Mouse (Mus musculus) limb, embryonic 10.5 days (tissue): ENCODE results near the gene Aif1. TPM values are rescaled to one million over a fixed set of nuclear protein-coding genes. Genes with fewer than 3 reads are reported as not detected.
A peak's percentile ranks its signal among the peaks of the same experiment; 100 is the strongest.

Source experiments
- DNase-seq: peaks from one replicate; pipeline ENCODE4 v3.0.0-alpha.2; 2017; ENCODE audit warnings: low spot score
- H3K27ac ChIP-seq: fragments of 300-500 bp; sonication (generic); 2 replicates; pipeline ENCODE4 v1.5.1; 2016; ENCODE audit warnings: mild to moderate bottlenecking
- H3K27me3 ChIP-seq: fragments of 300-500 bp; sonication (generic); 2 replicates; pipeline ENCODE4 v1.6.1; 2016; ENCODE audit warnings: low read depth, mild to moderate bottlenecking; ENCODE audit not compliant: poor library complexity, severe bottlenecking
- H3K36me3 ChIP-seq: fragments of 300-500 bp; sonication (generic); 2 replicates; pipeline ENCODE4 v1.6.1; 2016; ENCODE audit warnings: mild to moderate bottlenecking, moderate library complexity
- H3K4me1 ChIP-seq: fragments of 300-500 bp; sonication (generic); 2 replicates; pipeline ENCODE4 v1.6.1; 2016
- H3K4me3 ChIP-seq: fragments of 300-500 bp; sonication (generic); 2 replicates; pipeline ENCODE4 v1.5.1; 2016; ENCODE audit warnings: mild to moderate bottlenecking, moderate library complexity
- H3K9me3 ChIP-seq: fragments of 300-500 bp; sonication (generic); replicated peaks from 2 replicates; pipeline ENCODE4 v1.6.1; 2016; ENCODE audit warnings: mild to moderate bottlenecking
- WGBS: fragments of 180-500 bp; shearing (Covaris S2); methylation state at CpG from one replicate; pipeline ENCODE4 v1.1.7; 2016; 5-methylcytosine and 5-hydroxymethylcytosine counted together
- polyA plus RNA-seq: library from polyadenylated mRNA; unstranded; fragments of >200 nt; fragmentation: Nextera tagmentation; extraction: Ambion mirVana; gene quantifications from 2 replicates; pipeline ENCODE4 v1.2.1, GENCODE M21; 2016

Gene Aif1
- 1.5 and 1.8 TPM in 2 replicates for polyA plus RNA-seq

DNA sequence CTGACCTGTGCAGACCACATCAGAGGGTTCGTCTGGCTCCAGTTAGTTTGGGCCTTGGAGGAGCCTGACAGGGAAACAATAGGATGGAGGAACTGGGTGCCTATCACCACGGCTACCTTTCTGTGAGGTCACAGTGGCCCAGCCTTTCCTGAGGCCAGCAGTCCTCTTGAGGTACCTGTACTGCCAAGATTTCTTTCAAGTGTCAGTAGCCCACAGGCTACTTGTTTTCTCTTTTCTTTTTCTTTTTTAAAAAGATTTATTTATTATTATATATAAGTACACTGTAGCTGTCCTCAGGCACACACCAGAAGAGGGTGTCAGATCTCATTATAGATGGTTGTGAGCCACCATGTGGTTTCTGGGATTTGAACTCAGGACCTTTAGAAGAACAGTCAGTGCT is at the start of gene Aif1:
Gene Aif1, minus strand, starts transcription at position 101 of the 400 bp plus-strand sequence.
- Histone ChIP-seq H3K9me3 (no peaks in the 10 kb centered on the region), H3K36me3 (no peaks in the 10 kb centered on the region), H3K4me1 (peaks cover 11% of the 10 kb centered on the region), H3K27me3 (no peaks in the 10 kb centered on the region), H3K4me3 (no peak within 1 kb of the TSS), H3K27ac (no peak within 1 kb of the TSS)
- WGBS, result 75% methylated on average over 2 of the region's 2 CpGs
- no peak for DNase-seq

GRCm38 (mm10) chr17:35225456-35225855 is 49.6 kb upstream of the Aif1 start:
- WGBS, result 97% methylated on average over 5 of the region's 5 CpGs
- DNase-seq, result no peak
- no peaks in the 10 kb centered on the region for H3K27me3 ChIP-seq
- 0 out of 2 replicates have a peak, but pooled peaks cover 2% of the 10 kb centered on the region for H3K4me1 ChIP-seq
- no peak overlapping the region for H3K4me3 ChIP-seq
- no peak overlapping the region for H3K27ac ChIP-seq
- no peaks in the 10 kb centered on the region for H3K9me3 ChIP-seq
- H3K36me3 ChIP-seq, result peaks cover 88% of the 10 kb centered on the region

DNA sequence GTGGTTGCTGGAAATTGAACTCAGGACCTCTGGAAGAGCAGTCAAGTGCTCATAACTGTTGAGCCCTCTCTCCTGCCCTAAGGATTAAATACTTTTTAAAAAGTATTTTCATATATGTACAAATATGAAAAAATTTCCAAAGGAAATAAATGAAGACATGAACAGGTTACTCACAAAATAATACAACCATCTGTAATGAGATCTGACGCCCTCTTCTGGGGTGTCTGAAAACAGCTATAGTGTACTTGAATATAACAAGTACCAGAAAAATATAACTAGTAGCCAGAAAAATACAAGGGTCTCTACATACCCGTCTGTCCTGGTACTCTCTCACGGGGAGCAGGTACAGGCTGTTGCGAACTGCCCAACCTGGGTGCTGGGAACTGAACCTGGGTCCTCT is 48.8 kb upstream of the Aif1 start:
- no peak overlapping the region for H3K27ac ChIP-seq
- no peak overlapping the region for H3K4me3 ChIP-seq
- H3K36me3 ChIP-seq, result peaks cover 88% of the 10 kb centered on the region
- 0 out of 2 replicates have a peak, but pooled peaks cover 5% of the 10 kb centered on the region for H3K4me1 ChIP-seq
- 97% methylated on average over 4 of the region's 4 CpGs for WGBS
- no peak for DNase-seq
- no peaks in the 10 kb centered on the region for H3K9me3 ChIP-seq
- no peaks in the 10 kb centered on the region for H3K27me3 ChIP-seq

- H3K4me3 ChIP-seq, result no peak overlapping the region
- peaks cover 74% of the 10 kb centered on the region for H3K36me3 ChIP-seq
- WGBS, result 83% methylated on average over 6 of the region's 6 CpGs
- H3K4me1 ChIP-seq, result peaks cover 12% of the 10 kb centered on the region; the same call in 1 of the 2 replicates
- DNase-seq, result no peak
- no peaks in the 10 kb centered on the region for H3K27me3 ChIP-seq
- no peak overlapping the region for H3K27ac ChIP-seq
- no peaks in the 10 kb centered on the region for H3K9me3 ChIP-seq
Observed at GRCm38 (mm10) chr17:35222299-35222698, 46.4 kb upstream of the Aif1 start.

DNA sequence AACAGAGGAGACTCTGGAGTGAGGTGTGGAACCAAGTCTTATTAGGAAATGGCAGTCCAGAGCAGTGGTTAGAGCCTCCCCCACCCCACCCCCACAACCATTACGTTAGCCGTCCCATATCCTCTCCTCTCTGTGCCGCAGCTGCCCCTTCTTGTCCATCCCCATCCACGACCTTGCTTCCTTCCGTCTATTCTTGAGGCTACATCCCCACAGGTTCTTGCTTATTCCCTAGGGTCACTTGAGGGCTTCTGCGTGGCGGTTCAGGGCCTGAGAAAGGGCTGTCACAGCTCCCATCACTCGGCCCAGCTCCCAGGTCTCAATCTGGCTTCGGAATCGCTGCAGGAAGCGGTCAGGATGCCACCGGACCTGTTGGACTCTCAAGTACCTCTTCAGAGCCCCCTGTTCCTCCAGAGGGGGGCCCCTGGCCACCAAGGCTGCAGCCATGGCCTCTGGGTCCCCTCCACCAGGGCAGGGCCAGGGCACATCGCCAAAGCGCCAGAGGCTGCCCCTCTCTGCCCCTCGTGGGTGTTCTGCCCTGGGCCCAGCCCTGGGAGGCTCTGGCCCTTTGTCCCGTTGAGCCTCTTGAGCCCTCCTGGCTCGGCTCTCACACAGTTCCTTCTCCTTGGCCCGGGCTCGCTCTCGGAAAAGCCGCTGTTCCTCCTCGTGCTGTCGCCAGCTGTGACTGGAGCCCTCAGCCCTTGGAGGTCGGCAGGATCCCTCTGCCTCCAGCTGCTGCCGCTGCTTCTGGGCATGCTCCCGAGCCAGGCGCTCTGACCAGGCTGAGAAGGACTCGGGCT is 44.5 kb upstream of the Aif1 start, which contains the start of gene Gm16181:
Gene Gm16181, plus strand, starts transcription at position 679 of the 797 bp plus-strand sequence.
- H3K4me1 ChIP-seq, result peaks cover 12% of the 10 kb centered on the region; the same call in 1 of the 2 replicates
- 85% methylated on average over 28 of the region's 28 CpGs for WGBS
- H3K27ac ChIP-seq, result 0 out of 2 replicates have a peak within 1 kb of the TSS, but pooled peaks have one; percentile 12
- DNase-seq, result no peak
- H3K27me3 ChIP-seq, result no peaks in the 10 kb centered on the region
- H3K36me3 ChIP-seq, result peaks cover 54% of the 10 kb centered on the region
- no peak within 1 kb of the TSS for H3K4me3 ChIP-seq
- H3K9me3 ChIP-seq, result no peaks in the 10 kb centered on the region

- Histone ChIP-seq H3K27me3 (no peaks in the 10 kb centered on the region), H3K27ac (no peak overlapping the region), H3K4me3 (no peak overlapping the region), H3K4me1 (peaks cover 13% of the 10 kb centered on the region; the same call in 1 of the 2 replicates), H3K36me3 (peaks cover 47% of the 10 kb centered on the region), H3K9me3 (no peaks in the 10 kb centered on the region)
- no peak for DNase-seq
- 86% methylated on average over 6 of the region's 6 CpGs for WGBS
Observed at GRCm38 (mm10) chr17:35219601-35220041, 43.8 kb upstream of the Aif1 start.

DNA sequence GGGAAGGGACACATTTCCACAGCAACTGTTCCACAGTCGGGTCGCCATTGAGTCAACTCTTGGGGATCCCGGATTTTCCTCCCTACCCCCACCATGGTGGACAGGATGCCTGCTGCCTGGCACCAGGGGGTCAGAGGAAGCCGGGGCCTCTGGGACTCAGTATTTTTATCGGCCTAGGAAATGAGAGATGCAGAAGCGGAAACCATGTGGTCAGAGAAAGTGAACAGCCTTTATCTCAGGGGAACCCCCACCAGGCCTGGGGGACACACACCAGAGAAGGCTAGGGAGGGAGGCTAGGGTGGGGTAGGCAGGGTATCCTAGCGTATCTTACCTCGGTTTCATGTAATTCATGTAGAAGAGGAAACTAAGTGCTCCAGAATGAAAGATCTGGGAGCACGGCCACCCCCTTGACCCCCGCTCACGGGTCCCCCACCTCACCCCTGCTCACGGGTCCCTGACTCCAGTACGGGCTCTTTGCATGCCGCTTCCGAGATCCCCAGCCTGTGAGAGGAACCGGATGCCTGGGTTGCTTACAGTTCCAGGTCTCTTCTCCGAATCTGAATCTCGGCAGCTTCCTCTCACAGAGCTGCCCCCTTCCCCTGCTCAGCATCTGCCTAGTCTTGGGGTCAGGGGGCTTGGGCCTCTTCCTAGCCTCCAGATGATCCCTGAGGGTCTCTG is 42.8 kb upstream of the Aif1 start:
- WGBS, result 90% methylated on average over 18 of the region's 18 CpGs
- Histone ChIP-seq H3K36me3 (peaks cover 40% of the 10 kb centered on the region), H3K4me1 (peaks cover 18% of the 10 kb centered on the region; the same call in 1 of the 2 replicates), H3K27me3 (no peaks in the 10 kb centered on the region), H3K9me3 (no peaks in the 10 kb centered on the region), H3K4me3 (no peak overlapping the region), H3K27ac (no peak overlapping the region; the same call in 1 of the 2 replicates)
- no peak for DNase-seq

- H3K36me3 ChIP-seq, result no peaks in the 10 kb centered on the region
- 93% methylated on average over 5 of the region's 5 CpGs for WGBS
- H3K4me1 ChIP-seq, result peaks cover 6% of the 10 kb centered on the region; the same call in 1 of the 2 replicates
- H3K27ac ChIP-seq, result no peak overlapping the region
- no peak overlapping the region for H3K4me3 ChIP-seq
- DNase-seq, result no peak
- no peaks in the 10 kb centered on the region for H3K9me3 ChIP-seq
- no peaks in the 10 kb centered on the region for H3K27me3 ChIP-seq
Observed at GRCm38 (mm10) chr17:35213071-35213470, 37.2 kb upstream of the Aif1 start.

DNA sequence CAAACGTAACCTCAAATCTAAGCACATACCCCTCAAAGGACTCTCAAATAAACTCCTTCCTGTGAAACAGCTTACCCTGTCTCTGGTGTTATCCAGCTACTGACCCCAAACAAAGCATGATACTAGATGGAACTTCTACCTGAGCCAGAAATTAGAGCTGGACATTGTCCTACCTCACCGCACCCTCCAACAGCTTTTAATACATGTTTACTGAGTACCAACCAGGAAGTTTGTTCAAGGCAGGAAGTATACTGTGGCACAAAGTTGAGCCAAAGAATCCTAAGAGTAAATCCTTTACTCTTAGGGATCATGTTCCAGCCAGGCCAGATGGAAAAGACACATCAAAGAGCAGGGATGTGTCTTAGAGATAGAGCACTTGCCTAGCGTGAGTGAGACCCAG is 34.7 kb upstream of the Aif1 start:
- H3K4me3 ChIP-seq, result no peak overlapping the region
- no peak for DNase-seq
- H3K27me3 ChIP-seq, result peaks cover 9% of the 10 kb centered on the region; the same call in 1 of the 2 replicates
- no peaks in the 10 kb centered on the region for H3K9me3 ChIP-seq
- H3K36me3 ChIP-seq, result no peaks in the 10 kb centered on the region
- peaks cover 6% of the 10 kb centered on the region; the same call in 1 of the 2 replicates for H3K4me1 ChIP-seq
- no peak overlapping the region for H3K27ac ChIP-seq
- 76% methylated on average over 3 of the region's 3 CpGs for WGBS

DNA sequence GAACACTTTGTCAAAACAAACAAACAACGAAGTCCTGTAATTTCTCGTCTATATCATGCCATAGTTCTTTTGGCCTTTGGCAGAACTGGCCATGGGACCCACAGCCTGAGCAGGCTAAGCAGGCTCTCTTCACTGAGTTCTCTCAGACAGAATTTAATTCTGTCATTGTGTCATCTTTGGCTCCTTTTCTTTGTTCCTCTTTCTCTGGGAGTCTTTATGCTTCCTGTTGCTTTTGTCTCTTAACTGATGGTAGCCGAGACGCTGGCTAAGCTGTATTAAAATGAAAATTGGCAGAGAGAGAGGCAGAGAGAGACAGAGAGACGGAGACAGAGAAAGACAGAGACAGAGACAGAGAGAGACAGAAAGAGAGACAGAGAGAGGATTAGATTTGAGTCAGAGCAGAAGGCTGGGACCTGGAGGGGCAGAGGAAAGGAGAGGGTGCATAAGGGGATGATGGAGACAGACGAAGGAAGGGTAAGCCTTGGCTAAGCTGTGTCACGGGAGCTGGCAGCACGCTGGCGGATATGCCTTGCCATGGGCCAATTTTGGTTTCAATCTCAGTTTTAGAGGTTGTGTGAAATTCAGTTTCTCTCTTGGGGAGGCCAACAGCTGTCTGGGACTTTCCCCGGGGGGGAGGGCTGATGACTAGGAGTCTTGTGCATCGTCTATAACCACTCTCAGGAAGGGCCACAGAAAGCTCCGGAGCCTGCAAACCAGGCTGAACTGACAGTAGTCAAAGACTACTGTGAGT is 34.1 kb upstream of the Aif1 start:
- Histone ChIP-seq H3K4me1 (peaks cover 8% of the 10 kb centered on the region), H3K9me3 (no peaks in the 10 kb centered on the region), H3K36me3 (no peaks in the 10 kb centered on the region), H3K4me3 (no peak overlapping the region), H3K27ac (no peak overlapping the region), H3K27me3 (peaks cover 15% of the 10 kb centered on the region)
- no peak for DNase-seq
- WGBS, result 85% methylated on average over 12 of the region's 12 CpGs

DNA sequence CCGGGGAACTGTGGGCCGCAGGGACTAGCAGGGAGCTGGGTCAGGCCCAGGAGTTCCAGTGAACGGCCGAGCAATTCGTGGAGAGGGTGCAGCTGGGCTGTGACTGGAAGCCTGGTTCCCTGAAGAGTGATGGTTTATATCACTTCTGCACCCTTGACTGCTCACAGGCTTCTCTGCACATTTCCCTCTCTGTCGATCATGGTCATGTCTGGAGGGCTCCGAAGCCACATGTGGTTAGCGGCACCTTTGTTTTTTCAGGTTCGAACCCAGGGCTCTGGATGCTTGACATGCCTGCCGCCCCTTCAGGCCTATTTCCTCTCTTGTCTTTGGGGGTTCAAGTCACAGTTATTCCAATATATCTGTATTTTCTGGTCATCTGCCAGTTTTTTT is 29.5 kb upstream of the Aif1 start:
- no peak overlapping the region; the same call in 1 of the 2 replicates for H3K4me3 ChIP-seq

More for the DNA sequence above, 29.5 kb upstream of the Aif1 start:
- no peak for DNase-seq
- WGBS, result 56% methylated on average over 10 of the region's 10 CpGs
- Histone ChIP-seq H3K36me3 (no peaks in the 10 kb centered on the region), H3K9me3 (no peaks in the 10 kb centered on the region), H3K27ac (no peak overlapping the region), H3K27me3 (peaks cover 61% of the 10 kb centered on the region), H3K4me1 (peaks cover 3% of the 10 kb centered on the region)
